Mouse (Mus musculus): ENCODE measurements around the gene Hspa14.

The Hspa14 gene

DNA sequence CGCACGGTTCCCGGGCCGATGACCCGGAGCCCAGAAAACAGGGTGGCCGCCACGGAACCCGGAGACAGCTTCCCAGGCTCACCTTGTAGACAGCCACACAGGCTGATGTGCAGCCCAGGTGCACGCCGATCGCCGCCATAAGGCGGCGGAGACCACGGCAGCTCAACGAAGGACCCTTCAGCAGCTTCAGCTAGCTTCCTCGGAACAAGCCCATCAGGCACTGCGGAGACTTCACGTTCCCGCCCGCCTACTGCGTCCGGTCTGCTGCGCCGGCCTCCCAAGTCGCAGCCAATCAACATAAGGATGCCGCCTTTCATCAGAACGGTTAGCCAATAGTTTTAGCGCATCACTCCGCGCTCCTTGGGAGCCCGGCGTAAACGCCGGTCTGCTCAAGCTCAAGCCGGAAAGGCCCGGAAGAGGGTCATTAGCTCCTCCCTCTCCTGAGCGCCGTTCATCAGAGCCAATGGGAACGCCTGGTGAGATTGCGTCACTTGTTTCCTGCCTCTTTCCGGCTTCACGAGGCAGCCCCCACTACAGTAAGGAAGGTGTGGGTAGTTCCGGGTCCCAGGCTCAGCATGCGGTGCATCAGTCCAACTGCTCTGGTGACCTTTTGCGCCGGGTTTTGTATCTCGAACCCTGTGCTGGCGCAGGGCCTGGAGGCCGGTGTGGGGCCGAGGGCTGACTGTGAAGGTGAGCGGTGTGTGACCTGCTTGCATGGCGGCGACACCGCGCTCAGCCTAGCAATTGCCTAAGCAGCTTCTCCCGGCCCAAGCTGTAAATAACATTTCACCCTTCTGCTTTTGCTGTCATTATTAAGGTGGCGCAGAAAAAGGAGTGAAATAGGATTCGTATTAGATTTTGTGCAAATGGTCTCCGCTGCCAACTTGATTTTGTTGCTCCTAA is at the start of gene Hspa14, which contains the start of the genes Gm45902 and Cdnf:
TSS of gene Hspa14 (minus strand) at position 263 of the 903 bp plus-strand sequence.
TSS of gene Gm45902 (minus strand) at position 239 of the 903 bp plus-strand sequence.
TSS of gene Cdnf (plus strand) at position 479 of the 903 bp plus-strand sequence.
- peak; percentile 98 for DNase-seq

DNA sequence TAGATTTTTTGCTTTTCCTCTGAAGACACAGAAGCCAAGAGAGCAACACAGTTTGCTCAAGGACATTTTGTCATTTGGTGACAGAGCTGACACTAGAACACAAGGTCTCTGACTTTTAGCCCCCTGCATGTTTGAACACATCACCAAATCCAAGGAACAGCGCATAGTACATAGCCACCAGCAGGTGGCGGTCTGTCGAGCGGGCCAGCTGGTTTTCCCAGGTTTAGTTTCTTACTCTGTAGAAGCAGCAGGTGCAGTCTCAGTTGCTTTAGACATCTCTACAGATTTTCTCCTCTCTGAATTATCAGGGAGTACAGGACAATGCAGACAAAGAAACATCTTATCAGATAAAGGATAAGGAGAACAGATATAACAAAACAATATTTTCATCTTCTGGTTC is 34.0 kb upstream of the Hspa14 start:
- peak; percentile 72 for DNase-seq

DNA sequence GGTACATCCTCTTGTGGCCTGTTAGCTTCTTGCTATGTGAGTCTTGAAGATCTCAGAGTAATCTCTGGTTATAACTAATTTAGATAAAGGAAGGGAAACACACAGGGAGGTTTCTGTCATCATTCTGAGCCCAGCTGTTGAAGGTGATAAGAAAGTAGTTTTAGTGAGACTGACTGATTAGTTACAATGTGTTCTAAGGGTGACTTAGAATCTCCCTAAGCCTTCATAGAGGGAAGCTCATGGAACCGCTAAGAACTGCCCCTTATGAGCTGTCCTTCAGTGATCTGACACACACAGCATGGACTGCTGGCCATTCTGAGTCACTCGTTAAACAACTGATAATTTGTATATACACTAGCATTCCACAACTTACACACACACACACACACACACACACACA is 33.4 kb upstream of the Hspa14 start:
- no peak for DNase-seq

DNA sequence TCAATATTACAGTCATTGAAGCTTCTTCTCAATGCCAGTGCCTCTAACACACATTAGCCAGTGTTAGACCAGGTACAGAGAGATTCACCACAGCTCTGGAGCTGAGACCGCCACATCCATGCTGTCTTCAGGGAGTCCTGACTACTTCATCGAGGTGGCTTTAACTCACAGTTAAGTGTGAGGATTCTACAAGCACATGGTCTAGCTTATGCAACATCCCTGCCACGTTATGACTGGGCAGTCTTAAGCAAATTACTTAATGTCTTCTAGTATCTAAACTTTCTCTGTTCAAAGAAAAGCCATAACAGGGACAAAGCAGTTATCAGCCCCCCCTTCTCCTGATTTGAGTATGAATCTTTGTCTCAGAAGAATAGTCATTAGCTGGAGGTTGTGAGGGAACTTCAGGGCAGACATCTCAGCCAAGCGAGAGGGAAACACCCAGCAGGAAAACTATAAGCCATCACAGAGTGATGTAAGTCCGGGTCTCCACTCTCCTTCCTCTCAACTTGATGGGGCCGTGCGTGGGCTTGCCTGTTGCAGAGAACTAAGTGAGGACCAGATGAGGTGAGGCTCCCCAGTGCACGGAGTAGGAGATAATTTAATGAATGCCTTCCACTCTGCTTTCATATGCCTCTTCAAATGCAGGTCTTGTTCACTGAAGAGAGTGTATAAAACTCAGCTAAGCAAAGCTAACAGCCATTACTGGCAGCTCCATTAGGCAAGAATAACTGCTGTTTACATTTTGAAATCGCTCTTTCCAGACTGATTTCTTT is 28.9 kb upstream of the Hspa14 start:
- no peak for DNase-seq

DNA sequence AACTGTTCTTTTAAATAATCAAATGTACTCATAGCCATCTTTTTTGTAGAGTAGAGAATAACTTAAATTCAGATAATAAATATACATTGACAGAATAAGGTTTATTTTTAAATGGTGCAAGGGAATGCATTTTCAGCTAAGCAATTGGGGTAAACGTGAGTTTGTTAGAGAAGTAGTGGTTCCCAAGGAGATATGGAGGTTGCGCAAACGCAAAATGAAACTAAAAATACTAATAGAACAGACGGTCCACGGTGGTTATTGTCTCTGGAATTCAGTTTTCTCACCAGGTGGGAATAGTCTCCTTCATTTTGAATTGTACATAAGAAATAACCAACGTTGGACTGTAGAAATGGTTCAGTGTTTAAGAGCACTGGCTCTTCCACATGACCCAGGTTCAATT is 13.7 kb upstream of the Hspa14 start:
- DNase-seq = no peak

DNA sequence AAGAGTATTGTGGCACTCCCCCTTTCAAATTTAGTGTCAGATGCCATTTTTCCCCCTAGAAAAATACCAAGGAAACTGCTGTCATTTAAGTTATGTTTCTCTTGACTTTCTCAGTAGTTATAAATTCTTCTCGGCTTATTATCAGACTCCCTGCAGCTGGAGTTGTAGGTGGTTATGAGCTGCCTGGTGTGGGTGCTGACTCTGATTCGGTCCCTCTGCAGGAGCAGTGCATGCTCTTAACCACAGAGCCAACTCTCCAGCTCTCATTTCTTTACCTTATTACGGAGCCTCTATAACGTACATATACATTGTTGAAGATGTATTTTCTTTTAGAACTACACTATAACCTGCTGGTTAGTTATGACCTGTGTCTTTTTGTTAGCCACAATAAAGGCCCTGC is 9.9 kb upstream of the Hspa14 start:
- no peak for DNase-seq

DNA sequence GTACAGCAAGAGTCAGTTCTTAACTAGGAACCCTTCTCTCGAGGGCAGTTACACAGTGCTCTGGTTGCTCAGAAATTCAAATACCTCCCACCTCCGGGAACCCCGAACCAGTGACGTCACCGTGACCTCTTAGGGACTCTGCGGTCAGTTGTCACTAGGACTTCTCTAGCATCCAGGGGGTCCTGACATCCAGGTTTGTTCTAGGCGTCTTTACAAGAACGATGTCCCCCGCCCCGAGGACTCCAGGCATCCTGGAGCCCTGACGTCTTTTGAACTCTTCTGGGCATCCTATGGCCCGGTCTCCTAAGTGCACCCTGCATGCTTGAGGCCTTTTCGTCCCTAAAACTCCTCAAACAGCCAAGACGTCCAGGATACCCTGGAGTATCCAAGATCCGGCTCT is 538 bp downstream of the Hspa14 start:
- DNase-seq = peak; percentile 17

DNA sequence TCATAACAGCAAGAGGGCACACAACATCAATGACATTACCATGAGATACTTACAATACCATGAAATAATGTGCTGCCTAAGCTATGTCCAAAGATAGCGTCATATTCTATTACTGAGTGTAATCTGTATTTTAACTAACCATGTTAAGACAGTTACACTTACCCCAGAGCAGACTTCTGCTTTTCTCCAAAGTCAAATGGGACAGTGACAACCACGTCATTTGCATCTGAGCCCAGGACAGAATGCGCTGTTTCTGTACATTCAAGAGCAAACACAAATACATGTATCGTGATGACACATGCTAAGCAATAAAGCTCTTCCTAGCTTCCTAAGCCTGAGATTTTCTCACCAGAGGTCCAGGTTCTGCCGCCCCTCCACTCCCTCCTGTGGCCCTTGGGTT is 11.7 kb downstream of the Hspa14 start:
- DNase-seq = no peak

DNA sequence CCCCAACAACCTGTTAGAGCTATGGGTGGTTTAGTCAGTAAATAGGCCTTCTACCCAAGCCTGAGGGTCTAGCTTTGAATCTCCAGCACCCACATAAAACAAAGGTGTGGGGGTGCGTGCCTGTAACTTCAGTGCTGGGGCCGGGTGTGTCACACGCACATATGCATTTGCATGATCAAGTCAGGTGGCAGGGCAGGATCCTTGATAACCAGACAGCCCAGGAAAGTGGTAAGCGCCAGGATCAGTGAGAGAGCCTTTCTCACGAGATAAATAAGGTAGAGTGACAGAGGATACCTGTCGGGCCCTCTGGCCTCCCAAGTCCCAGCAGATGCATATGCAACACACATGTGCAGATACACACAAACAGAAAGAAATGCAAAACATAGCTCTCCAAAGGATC is 13.1 kb downstream of the Hspa14 start:
- no peak for DNase-seq

DNA sequence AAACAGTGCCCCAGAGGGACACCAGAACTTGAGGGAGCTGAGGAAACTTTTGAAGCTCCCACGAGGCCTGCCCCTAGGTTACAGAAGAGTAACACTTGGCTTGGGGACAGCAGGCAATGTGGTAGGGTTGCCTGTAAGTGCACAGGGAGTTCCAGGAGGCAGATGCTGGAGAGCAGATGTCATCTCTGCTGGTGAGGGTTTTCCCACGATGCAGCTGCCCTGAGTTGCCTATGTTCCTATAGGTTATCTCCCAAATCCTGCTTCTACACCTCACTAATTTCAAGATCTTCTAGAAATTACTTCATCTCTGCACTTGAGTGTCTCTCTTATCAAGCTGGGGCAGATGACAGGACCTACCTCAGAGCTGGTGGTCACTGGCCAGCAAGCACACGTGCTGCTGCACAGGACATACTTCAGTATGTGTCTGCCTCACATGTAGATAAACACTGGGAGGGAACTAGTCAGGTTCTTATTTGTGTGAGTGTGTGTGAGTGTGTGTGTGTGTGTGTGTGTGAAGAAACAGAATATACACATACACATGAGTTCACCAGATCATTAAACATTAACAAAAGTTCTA is 18.7 kb downstream of the Hspa14 start:
- no peak for DNase-seq

DNA sequence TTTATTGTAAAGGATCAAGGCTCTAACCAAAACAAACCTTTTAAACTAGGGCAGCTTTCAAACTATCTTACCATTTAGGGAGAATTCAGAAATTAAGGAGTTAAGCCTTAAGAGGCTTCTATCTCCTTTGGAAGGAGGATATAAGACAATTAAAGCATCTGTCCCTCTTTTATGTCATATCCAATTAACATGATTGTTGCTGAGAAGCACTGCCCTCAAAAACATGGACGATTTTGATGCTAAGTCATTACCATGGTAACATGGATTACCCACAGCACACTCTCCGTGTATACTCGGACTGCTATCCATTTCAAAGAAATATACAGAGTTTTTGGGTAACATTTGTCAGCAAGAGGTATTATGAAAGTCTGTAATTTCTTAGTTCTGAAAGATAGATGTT is 22.8 kb downstream of the Hspa14 start:
- no peak for DNase-seq

DNA sequence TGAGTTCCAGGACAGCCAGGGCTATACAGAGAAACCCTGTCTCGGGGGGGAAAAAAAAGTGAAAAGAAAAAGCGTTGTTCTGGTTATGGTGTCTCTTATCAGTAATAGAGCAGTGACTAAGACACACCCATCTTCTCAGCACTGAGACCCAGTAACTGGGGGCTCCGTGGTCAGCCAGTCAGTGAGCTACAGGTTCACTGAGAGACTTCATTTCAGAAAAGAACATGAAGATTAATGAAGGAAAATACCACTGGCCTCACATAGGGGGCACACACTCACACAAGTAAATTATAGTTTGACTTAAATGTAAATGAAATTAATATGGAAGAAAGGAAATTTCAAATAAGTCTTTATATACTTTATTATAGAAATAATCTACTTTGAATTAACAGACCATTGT is 32.4 kb downstream of the Hspa14 start:
- DNase-seq = no peak

DNA sequence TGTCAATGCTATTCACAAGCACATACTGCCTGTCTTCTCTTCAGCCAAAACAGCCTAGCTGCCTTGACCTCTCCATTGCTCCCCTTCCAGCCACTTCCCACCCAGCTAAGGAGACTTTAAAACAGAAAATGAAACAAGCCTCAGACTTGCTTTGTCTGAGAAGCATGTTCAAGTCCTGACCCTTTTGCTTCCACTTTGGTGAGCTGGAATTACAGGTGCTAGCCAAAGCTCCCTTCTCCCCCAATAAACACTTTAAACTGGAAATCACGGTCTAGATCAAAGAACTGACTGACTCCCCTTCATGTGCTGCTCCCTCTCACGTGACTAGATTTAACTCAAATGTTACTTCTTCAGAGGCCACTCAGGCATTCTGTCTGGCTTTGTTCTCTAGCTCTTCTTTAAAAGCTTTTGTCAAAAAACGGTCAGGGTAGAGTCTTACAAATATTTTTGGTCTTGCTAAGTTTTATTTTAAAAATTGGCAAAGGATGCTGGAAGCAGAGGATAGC is 36.8 kb downstream of the Hspa14 start:
- DNase-seq = no peak

DNA sequence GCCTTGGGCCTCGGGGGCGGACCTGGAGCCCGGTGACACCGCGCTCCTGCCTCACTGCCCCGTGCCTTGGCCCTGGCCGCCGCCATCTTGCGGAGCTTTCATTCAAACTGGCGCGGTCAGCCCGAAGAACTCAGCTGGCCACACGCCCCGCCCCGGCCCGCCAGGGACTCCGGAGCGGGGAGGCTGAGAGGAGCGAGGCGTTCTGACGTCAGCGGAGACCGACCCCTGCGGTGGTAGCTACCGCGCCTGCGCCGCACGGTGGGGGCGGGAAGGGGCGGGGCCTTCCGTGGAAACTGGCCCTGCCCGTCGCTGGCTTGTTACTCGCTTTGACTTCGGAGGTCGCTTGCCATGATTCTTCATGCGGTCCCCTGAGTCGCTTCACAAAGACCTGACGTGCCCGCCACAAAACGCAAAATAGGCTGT is 37.7 kb downstream of the Hspa14 start, which contains the start of gene Suv39h2:
TSS of gene Suv39h2 (minus strand) at position 171 of the 423 bp plus-strand sequence.
- DNase-seq = peak; percentile 98

DNA sequence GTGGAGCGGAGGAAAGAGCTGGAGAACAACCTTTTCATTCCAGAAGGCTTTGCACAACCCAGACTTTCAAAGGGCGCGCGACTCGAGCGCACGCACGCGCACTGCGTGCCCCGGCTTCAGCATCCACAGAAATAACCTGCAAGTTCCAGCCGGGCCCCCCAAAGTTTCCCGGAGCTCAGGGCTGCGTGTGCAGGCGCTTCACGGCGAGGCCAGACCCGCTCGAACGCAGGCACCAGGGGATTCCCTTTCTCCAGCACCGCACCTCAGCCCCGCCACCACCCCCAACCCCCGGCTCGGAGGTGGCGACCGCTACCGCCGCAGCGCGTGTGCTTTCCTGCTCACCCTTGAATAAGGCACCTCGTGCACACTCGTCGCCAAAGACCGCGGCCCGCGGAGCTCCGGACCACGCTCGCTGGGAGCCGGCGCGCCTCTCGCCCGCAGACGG is 38.2 kb downstream of the Hspa14 start:
- DNase-seq = peak; percentile 62

DNA sequence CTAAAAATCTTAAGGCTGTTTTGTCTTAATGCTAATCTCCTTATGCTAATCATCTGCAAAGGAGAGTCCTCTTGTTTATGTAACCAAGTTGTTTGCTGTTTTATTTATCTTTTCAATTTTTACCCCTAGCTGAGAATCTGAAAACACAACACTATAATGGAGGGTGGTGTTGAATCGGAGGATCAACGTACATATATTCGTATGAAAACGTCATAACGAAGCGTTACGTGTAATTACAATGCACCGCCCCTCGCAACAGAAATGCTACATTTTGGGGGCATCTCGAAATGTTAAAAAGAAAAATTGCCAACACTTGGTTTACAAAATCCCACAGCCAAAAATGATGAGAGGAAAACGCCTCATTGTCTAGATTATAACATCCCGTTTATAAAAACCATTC is 38.7 kb downstream of the Hspa14 start:
- no peak for DNase-seq

DNA sequence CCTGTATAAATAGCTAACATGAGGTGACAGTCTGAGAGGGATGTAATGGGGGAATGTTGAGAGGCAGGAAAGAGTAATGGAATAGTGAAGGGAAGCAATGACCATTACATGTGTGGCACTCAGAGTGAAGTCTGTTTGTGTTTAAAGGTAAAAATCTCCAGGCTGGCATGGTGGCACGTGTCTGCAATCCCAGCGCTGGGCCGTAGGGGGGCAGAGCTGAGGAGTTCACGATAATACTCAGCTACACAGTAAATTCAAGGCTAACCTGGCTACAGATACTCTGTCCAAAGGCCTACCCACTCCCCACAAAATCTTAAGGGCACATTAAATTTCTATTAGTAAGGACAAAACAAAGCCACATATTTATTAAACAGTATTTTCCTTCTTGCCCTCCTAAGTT is 56.0 kb downstream of the Hspa14 start:
- DNase-seq = no peak

DNA sequence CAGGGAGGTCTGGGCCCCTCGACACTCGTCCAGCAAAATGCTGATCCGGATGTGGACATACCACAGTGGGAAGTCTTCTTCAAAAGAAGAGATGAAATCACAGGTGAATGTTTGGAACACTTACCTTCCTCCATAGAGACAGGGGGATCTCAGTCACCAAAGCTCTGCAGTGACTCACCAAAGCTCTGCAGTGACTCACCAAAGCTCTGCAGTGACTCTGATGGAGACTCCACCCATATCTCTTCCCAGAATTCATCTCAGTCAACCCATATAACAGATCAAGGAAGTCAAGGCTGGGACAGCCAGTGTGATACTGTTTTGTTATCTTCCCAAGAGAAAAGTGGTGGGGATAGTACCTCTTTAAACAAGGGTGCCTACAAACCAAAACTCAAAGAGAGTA is 59.5 kb downstream of the Hspa14 start:
- no peak for DNase-seq

DNA sequence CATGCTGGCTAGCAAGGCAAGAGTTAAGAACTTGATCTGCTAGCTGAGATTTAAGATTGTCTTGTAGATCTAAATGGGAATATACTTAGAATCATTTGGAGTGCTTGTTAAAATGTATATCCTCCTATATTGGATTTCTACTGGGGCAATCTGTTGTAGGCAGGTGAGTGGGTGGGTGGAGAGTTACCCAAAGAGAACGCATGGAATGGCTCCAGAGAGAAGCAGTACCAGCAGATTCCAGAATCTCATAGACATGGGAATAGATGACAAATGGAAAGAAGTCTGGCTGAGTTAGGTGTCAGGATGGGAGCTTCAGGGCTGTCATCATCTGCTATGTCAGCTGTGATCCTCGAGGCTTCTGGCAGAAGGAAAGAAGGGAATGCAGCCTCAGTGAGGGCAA is 63.2 kb downstream of the Hspa14 start:
- no peak for DNase-seq

DNA sequence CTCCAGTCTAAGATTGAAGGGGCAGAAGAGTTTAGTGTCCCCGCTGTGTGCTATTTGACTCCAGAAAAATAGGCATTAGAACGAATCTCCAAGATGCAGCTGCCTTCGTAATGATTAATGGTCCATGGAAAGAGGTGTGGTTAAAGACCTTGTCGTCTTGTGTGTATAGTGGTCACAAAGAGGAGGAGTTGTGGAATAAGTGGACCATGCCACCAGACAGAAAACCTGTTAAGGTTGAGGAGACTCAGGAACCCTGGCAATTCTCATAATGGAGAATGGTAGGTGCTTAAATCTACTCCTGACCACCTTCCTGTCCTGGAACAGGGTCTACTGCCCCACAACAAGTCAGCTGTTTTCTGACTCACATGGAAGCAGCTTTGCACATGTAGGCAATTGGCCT is 66.6 kb downstream of the Hspa14 start:
- DNase-seq = no peak

DNA sequence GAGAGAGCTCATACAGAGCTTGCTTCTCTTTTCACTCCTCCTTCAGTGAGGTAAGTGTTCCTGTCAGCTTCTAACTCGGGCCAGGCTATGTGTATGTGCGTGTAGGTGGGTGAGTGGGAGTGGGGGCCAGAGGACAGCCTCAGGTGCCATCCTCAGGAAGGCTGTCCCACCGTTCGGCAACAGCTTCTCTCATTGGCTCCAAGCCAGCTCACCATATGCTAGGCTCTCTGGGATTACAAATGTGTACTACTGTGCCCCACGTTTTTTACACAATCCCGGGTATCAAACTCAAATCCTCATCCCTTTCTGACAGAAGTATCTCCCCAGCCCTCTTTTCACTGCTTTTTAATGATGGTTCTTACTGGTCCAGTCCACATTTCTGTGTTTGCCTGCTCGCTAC is 68.4 kb downstream of the Hspa14 start:
- DNase-seq = no peak

Measured in kidney, postnatal 14 days (tissue).